Mouse (Mus musculus) stomach, adult 2 months (tissue): ENCODE results near the gene Cetn3. TPM values are rescaled to one million over a fixed set of nuclear protein-coding genes. Genes with fewer than 3 reads are reported as not detected.

Experiments used
- polyA plus RNA-seq: library from polyadenylated mRNA; depleted of rRNA; stranded (reverse); fragments of >200 nt; gene quantifications from 2 replicates; pipeline ENCODE4 v1.2.3, GENCODE M21; 2012; rRNA removed

The Cetn3 gene
- polyA plus RNA-seq = 0.09 and 0.17 TPM in 2 replicates

GRCm38 (mm10) chr13:81782971-81783404 lies at the start of gene Cetn3:
Gene Cetn3, plus strand, starts transcription at chr13:81783077.

Other genes starting within 250 kb of the Cetn3 start
- 0.43 and 0.63 TPM in 2 replicates for gene Adgrv1, start 149.9 kb upstream of the Cetn3 start, polyA plus RNA-seq
- 0.74 and 1.2 TPM in 2 replicates for gene Lysmd3, start 125.4 kb upstream of the Cetn3 start, polyA plus RNA-seq
- gene Polr3g, start 72.1 kb upstream of the Cetn3 start, polyA plus RNA-seq = 1.4 and 4.4 TPM in 2 replicates
- 0.75 and 0.89 TPM in 2 replicates for gene Mblac2, start 71.7 kb upstream of the Cetn3 start, polyA plus RNA-seq